Mouse (Mus musculus) heart, postnatal 14 days (tissue): ENCODE results near the gene Slirp. TPM values are rescaled to one million over a fixed set of nuclear protein-coding genes. Genes with fewer than 3 reads are reported as not detected.
A peak's percentile ranks its signal among the peaks of the same experiment; 100 is the strongest.
"Not testable (repeated sequence)": the region's sequence is repeated elsewhere in the genome, so short reads cannot be mapped to it uniquely, and the experiment has no call there.

Source experiments
- DNase-seq, 2 experiments: peaks; one replicate each; pipeline ENCODE4 v3.0.0; 2021 to 2022
- intact Hi-C: fragments of 180-260 bp; cut with DNase I; formaldehyde crosslinking; loops from one replicate; pipeline ENCODE4 v1.15.1; 2025
- total RNA-seq, 2 experiments: library from RNA; stranded (reverse); gene quantifications; 2 replicates each; pipeline ENCODE4 v1.2.3; 2021

Gene Slirp
- total RNA-seq, 2 experiments from 2014 or later = 140 to 162 TPM

DNA sequence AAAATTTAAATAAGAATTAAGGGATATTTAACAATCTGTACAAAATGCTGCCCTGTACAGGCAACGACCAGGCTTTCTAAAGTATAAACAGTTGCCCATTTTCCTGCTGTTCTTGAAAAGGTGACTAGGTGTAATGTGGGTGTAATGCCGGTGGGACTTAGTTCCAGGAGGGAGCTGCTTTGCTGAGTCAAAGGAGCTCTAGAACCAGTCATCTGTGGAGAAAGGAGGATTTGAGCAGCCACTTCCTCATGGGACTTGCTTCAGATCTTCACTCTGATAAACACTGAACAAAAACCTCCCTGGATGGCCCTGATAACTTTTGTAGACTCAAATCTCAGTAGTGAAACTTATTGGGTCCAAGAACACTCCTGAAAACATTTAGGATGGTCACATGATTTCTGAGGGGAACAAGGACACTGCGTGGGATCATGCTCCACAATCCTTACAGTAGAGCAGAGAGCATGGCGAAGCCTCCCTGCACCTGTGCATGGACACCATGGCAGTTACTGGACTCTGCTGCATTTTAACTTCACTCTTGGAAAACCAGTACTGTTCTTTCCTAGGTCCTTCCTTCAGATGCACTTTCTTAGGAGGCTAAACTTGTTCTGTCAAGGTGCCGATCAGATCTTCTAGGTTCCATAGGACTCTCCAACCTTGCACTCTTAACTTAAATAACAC is 17.2 kb upstream of the Slirp start:
- no peak for DNase-seq
- intact Hi-C loops = no loop called here

DNA sequence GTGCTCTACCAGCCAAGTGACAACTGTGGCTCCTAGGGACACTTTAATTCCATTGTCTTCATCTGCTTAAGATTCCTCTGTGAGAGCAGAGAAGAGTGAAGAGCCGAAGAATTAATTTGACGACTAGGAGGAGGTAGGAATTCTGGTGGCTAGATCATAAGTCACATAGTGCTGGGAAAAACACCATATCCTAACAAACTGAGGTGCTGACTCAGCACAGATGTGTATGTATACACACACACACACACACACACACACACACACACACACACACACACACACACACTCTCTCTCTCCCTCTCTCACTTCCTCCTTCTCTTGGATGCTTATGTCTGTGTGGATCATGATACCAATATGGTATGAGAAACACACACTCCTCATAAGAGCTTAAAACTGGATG is 15.4 kb upstream of the Slirp start:
- intact Hi-C loops = no loop called here
- DNase-seq = no peak

DNA sequence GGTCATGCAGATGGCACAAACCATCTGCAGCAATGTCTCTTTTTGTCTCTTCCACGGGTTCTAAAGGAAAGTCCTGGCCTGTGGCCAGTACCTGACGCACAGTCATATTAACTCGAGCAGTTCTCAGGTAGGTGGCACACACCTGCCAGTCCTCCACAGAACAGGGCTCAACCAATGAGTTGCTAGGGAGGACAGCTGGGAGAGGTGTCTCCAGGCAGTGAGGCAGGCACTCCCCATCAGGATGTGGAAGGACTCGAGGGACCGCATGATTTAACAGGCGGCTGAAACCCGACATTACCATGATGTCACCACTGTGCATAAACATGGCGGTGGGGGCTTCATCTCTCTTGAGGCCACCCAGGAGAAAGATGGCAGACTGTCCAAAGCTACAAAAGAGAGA is 14.8 kb upstream of the Slirp start:
- no peak for DNase-seq
- intact Hi-C loops = no loop called here

DNA sequence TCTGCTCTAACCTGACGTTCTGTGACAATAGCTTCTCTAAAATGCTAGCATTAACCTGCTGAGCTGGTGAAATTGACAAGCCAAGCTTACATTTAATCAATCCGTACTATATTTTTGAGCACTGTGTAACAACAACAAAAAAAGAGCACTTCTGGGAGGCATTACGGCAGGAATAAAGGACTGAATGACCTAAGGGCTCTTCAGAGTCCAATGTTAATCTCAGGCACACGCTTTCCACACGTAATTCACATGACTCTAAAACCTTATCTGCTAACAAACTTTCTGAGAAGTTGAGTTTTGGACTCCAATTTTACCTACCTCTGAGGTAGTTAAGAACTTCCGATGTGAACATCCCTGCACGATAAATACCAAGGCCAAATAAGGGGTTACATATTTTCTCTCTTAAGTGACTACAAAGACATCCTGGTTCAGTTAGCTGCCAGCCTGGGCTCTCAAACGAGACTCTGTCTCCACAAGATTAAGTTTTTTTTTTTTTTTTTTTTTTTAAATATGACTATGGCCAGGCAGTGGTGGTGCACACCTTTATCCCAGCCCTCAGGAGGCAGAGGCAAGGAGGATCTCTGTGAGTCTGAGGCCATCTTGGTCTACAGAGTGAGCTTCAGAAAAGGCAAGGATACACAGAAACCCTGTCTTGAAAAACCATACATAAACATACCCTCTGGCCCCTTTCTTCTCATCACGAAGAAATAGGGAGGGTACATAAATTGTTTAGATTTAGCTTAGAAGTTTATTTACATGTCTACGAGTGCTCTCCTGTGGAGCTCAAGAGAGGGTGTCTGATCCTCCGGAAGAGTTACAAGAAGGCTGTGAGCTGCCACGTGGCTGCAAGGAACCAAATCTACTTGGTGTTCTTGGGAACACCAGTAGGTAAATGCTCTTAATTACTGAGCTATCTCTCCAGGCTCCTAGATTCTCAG is 1.2 kb upstream of the Slirp start:
- DNase-seq = no peak
- intact Hi-C loops = no loop called here

DNA sequence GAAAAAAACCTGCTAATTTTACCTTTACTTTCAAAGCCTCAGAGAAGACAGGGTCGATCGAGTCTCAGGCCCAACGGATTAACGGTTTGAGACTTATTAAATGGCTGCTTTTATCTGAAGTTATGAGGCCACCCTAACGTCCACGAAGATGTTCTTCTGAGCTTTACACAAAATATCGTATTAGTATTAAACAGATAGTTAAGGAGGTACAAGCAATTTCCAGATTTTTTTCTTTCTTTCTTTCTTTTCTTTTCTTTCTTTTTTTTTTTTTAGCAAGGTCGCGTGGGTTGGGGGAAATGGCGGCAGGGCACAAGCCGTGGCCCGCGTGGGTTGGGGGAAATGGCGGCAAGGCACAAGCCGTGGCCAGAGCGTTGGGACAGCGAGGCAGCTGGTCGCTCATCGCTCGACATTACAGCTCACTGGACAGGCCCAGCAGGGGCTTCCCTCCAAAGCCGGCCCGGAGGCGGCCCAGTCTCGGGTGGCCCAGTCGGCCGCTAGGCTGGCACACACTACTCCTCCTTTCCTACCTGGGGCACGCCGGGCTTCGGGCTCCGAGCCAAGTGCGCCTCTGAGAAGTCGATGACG is 489 bp upstream of the Slirp start:
- DNase-seq = no peak
- intact Hi-C loops = no loop called here

DNA sequence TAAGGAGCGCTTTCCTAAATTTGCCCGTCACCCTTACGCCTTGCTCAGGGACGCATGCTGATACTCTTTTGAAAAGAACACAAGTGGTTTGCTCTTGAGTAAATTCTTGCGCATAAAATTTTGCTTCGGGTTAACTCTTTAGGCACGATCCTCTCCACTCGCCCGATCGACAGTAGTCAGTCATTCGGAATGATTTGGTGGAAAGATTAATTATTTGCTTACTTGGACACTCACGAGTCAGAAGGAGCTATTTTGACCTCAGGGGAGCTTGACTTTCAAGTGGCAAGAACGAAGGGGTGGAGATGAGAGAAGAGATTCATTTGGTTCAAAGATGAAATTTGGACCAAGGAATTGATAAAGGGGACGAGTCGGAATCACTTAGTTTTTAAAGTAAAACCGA is 515 bp downstream of the Slirp start:
- DNase-seq = no peak
- intact Hi-C loops = no loop called here

DNA sequence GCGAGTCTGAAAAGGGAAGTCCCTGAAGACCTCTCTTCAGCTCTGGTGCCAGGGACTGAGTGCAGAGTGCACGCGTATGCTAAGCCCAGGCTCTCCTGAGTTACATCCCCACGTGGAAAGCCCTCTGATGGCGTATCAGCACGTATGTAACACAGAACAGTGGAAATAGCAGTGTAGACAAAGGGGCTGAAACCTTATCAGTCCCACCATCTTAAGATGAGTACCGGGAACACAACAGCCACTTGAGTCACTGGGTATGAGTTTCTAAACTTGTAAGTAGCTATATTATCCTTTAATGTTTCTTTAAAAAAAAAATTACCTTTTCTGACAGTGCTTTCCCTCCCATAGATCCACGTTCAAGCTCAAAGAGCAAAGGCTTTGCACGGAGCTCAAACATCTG is 5.8 kb downstream of the Slirp start:
- DNase-seq = no peak
- intact Hi-C loops = no loop called here

DNA sequence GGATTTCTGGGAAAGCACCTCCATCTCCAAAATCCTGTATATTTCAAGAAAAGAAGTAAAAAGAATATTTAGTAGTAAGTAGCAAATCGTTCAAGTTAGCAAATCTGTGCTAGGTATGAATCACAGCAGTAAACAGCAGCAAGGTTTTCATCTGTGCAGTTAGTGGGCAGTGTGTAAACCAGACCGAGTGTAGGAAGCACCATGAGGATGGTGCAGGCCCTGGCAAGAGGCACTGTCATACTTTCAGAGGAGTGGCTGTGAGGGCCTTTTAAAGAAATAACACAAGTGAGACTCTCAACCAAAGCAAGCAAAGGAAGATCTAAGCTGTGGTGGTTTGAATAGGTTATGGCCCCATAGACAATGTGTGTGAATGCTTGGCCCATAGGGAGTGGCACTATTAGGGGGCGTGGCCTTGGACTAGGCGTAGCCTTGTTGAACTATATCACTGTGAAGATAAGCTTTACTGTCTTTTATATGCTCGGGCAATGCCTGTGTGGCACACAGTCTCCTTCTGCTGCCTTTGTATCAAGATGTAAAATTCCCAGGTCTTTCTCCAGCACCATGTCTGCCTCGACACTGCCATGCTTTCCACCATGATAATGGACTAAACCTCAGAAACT is 21.1 kb downstream of the Slirp start:
- intact Hi-C loops = no loop called here
- DNase-seq = no peak

DNA sequence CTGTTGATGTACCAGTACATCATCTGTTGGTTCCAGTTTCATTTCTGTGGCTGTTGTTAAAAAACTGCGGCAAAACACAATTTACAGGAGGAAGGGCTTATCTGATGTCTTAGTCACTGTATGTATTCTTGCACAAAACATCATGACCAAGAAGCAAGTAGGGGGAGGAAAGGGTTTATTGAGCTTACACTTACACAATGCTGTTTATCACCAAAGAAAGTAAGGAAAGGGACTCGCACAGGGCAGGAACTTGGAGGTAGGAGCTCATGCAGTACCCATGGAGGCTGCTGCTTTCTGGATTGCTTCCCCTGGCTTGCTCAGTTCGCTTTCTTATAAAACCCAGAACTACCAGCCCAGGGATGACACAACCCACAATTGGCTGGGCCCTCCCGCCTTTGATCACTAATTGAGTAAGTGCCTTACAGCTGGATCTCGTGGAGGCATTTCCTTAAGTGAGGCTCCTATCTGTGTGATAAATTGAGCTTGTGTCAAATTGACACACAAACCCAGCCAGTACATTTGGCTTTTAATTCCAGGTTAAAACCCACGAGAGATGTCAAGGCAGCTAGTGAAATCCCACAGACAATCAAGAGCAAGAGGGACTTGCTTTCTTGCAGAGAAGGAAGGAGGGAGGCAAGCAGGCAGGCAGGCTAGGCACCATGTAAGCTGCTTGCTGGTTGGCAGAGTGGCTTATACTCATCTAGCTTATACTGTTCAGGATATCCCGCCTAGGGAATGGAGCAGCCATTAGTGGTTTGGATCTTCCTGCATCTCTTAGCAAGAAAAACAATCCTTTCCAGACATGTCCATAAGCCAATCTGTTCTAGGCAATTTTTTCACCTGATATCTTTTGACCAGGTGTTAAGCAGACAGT is 26.8 kb downstream of the Slirp start:
- no peak for DNase-seq
- intact Hi-C loops = no loop called here

DNA sequence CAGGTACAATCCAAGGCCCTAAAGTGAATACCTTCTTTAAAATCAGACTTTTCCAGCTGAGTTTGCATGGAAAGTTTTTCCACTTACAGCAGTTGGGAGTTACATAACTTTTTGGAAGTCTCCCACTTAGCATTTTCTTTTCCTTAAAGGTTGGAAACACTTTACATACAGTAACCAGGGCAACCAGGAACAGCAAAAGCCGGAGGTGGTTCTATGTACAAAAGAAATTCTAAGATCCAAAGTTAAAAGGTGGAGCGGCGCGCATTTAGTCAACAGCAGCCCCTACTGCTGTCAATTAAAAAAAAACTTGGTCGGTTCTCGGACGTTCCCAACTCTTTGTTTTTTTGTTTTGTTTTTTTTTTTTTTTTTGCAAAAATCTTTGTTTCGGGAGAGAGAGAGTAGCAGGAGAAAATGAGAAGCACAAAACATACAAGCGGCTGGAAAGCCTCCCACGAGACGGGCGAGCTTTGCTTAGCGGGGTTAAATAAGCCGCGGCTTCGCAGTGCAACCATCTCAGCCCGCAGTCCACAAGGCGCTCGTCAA is 27.8 kb downstream of the Slirp start:
- intact Hi-C loops = no loop called here
- DNase-seq = no peak

DNA sequence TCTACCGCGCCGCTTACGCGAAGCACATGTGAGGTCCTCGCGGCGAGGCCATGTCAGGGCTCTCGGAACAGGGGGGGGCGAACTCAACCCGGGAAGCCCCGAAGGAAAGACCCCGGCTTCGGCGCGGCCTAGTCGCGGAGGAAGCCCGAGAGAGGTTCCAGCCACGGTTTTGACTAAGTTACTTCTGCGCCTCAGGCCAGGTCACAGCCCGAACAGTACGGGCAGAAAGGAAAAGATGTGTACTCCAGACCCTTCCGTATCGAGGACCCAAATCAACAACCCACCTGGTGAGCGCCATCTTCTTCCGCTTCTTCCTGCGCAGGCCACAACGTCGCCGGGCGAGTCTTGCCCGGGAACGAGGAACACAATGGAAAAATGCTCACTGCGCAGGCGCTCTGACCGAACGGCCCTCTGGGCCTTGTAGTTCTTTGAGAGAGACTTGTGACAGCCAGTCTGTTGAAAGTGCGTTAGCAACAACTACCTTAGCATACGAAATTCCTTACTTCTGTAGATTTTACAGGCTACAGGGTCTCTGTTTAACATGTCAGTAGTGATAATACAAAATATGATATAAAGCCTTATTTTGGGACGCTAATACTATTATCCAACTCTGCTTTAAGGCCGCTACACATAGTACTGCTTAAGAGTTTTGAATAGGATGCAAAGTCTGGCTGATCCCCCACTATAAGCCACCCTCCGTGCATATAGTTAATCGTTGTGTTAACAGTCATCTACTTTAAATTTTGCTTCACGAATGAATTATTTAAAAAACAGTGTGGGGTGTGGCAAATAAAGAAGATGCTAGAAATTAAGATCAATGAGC is 28.5 kb downstream of the Slirp start, which contains the start of gene Snw1:
TSS of gene Snw1 (minus strand) at position 311 of the 823 bp plus-strand sequence.
- DNase-seq = peak; percentile 95
- intact Hi-C loops = no loop called here

DNA sequence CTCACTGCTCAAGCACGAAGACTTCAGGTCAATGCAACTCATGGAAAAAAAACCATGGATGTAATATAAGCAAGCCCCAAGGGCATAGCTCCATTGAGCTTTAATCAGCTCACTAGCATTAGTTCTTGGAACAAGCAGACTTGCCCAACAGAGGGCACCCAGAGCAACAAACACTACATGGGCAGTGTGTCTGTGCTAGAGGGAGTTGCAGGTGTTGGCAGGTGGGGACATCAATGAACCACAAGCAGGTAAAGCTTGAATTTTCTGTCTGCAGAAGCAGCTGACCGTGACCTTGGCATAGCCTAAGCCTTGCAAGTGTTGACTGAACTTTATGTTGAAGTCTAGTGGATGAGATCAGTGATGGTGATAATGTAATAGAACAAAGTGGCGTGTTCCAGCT is 31.1 kb downstream of the Slirp start:
- intact Hi-C loops = loop anchor here (5.0 kb wide), 1 partner anchor 1168 kb away; no protein-coding TSS in a partner anchor

DNA sequence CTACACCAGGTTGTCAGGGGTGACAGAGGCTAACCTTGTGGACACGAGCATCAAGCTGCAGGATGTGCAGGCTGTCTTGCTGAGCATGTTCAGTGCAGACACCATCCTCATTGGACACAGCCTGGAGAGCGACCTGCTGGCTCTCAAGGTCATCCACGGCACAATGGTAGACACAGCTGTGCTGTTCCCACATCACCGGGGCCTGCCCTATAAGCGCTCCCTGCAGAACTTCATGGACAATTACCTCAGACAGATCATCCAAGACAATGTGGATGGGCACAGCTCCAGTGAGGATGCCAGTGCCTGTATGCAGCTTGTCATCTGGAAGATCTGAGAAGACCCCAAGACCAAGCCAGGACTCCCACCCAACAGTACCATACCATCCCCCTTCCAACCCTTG is 38.8 kb downstream of the Slirp start:
- intact Hi-C loops, DNase-seq: not testable (repeated sequence)

More for the DNA sequence above, 31.1 kb downstream of the Slirp start:
- DNase-seq = no peak

DNA sequence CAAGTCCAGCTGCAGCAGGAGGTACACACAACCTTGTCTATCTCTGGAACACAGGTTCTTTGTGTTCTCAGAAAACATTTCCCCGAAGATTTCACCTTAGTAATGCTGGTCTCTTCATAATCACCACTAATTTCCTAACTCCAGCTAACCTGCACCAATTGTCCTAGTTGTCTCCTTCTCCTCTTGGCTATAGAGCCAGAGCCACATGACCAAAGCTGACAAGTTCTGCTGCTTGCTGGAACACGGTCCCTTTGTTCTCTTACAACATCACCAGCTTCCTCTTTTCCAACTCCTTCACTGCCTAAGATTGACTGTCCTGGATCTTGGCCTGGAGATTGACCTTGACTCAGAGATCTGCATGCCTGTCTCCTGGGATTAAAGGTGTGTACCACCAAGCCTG is 45.0 kb downstream of the Slirp start:
- intact Hi-C loops, DNase-seq: not testable (repeated sequence)

DNA sequence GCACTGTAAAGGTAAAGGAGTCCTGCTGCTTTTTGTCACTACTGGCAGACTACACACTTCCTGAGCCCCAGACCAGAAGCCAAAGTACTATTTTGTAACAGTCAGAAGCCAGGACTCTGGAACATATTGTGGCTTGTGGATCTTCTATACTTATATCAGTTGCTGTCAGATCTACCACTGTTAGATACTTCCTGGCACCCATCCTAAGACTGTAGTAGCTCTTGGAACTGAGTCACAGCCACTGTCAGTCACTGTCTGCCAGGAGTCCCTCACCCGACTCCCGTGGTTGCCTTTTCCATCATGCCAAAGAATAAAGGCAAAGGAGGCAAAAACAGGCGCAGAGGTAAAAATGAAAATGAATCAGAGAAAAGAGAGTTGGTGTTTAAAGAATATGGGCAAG is 50.7 kb downstream of the Slirp start, which contains the start of gene Gm5788:
TSS of gene Gm5788 (plus strand) at position 301 of the 400 bp plus-strand sequence.
- DNase-seq, intact Hi-C loops: not testable (repeated sequence)
